Mouse (Mus musculus) hindbrain, embryonic 14.5 days (tissue): ENCODE data around the gene Ebf1. TPM values are rescaled to one million over a fixed set of nuclear protein-coding genes. Genes with fewer than 3 reads are reported as not detected.

Experiments
- ATAC-seq: fragments of 200-750 bp; cut with Nextera tagmentation; 2 replicates; pipeline ENCODE4 v1.8.0; 2017; ENCODE audit warnings: moderate number of reproducible peaks, mild to moderate bottlenecking, moderate TSS enrichment, moderate library complexity; ENCODE audit not compliant: low FRiP score
- DNase-seq: peaks from one replicate; pipeline ENCODE4 v3.0.0-alpha.2; 2015; ENCODE audit warnings: low spot score
- H3K27ac ChIP-seq: fragments of 300-500 bp; sonication (generic); 2 replicates; pipeline ENCODE4 v1.5.1; 2014; ENCODE audit warnings: mild to moderate bottlenecking, moderate library complexity
- H3K27me3 ChIP-seq: fragments of 300-500 bp; sonication (generic); 2 replicates; pipeline ENCODE4 v1.6.1; 2014; ENCODE audit warnings: mild to moderate bottlenecking, low read length, mixed read lengths; ENCODE audit not compliant: control insufficient read depth, insufficient read depth
- H3K36me3 ChIP-seq: fragments of 300-500 bp; sonication (generic); replicated peaks from 2 replicates; pipeline ENCODE4 v1.6.1; 2014; ENCODE audit not compliant: control insufficient read depth, insufficient read depth
- H3K4me1 ChIP-seq: fragments of 300-500 bp; sonication (generic); replicated peaks from 2 replicates; pipeline ENCODE4 v1.6.1; 2014; ENCODE audit warnings: antibody characterized with exemption, low read length, mixed read lengths; ENCODE audit not compliant: control insufficient read depth, insufficient read depth
- H3K4me2 ChIP-seq: fragments of 300-500 bp; sonication (generic); replicated peaks from 2 replicates; pipeline ENCODE4 v1.6.1; 2014; ENCODE audit warnings: mild to moderate bottlenecking, moderate library complexity
- H3K4me3 ChIP-seq: fragments of 300-500 bp; sonication (generic); replicated peaks from 2 replicates; pipeline ENCODE4 v1.5.1; 2014; ENCODE audit warnings: mild to moderate bottlenecking, low read length
- H3K9ac ChIP-seq: fragments of 300-500 bp; sonication (generic); 2 replicates; pipeline ENCODE4 v1.6.1; 2014
- H3K9me3 ChIP-seq: fragments of 300-500 bp; sonication (generic); 2 replicates; pipeline ENCODE4 v1.6.1; 2016; ENCODE audit warnings: low read length; ENCODE audit not compliant: control insufficient read depth
- WGBS: fragments of 180-500 bp; shearing (Covaris S2); extraction: QIAGEN DNeasy Blood & Tissue Kit; methylation state at CpG from one replicate; pipeline ENCODE4 v1.1.7; 2014; 5-methylcytosine and 5-hydroxymethylcytosine counted together
- polyA plus RNA-seq: library from polyadenylated mRNA; unstranded; fragments of >200 nt; fragmentation: Nextera tagmentation; extraction: Ambion mirVana; gene quantifications from 2 replicates; pipeline ENCODE4 v1.2.1, GENCODE M21; 2014

Ebf1 gene
- polyA plus RNA-seq, 1 experiment from 2014 or later = 123 TPM

DNA sequence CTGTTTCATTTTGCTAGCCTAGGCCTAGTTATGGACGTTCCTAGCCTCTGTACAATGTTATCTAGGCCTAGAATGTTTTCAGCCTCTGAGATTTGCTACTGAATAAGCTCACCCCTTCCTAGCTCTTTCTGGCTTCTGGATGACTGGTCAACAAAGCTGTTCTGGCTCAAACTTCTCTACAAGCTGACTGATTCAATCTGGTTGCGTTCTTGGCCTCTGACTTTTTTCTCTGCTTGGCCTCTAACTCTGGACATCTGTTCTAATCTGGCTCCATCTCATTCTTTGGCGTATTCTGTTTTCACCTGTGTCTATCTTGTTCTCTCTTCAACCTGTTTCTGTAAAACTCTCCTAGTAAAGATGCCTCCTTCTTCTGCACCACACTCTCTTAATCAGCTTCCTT, 400.4 kb downstream of the Ebf1 start:
- no peak overlapping the region for H3K27ac ChIP-seq
- WGBS = 77% methylated on average over 3 of the region's 3 CpGs
- no peaks in the 10 kb centered on the region for H3K36me3 ChIP-seq
- no peak overlapping the region for H3K4me2 ChIP-seq
- no peak overlapping the region for H3K4me3 ChIP-seq
- ATAC-seq (no peak), DNase-seq (no peak)
- H3K27me3 ChIP-seq = no peaks in the 10 kb centered on the region
- H3K9me3 ChIP-seq = 0 out of 2 replicates have a peak, but pooled peaks cover 4% of the 10 kb centered on the region
- H3K4me1 ChIP-seq = no peaks in the 10 kb centered on the region
- H3K9ac ChIP-seq = no peak overlapping the region

DNA sequence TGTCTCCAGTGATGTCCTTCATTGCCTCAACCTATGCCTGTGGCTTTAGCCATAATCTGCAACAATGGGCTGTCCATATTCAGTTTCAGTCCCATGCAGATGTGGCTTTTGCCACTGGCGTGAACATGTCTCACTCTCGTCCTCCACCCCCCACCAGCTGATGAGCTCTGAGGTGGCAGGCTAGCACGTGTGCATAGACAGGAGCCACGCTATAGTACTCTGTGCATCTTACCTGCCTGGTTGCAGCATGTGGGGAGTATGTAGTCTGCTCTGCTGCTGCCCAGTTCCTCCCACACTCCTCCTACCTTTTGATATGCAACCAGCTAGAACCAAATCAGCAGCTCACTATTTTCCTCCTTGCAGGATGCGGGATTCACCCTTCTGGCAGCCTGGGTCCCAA, 408.9 kb downstream of the Ebf1 start:
- H3K4me2 ChIP-seq = no peak overlapping the region
- DNase-seq (no peak), ATAC-seq (no peak)
- H3K4me3 ChIP-seq = no peak overlapping the region
- no peaks in the 10 kb centered on the region for H3K9me3 ChIP-seq
- H3K27ac ChIP-seq = peak overlapping the region; percentile 60
- peaks cover 8% of the 10 kb centered on the region for H3K4me1 ChIP-seq
- no peak overlapping the region for H3K9ac ChIP-seq
- WGBS = 65% methylated on average over 5 of the region's 5 CpGs
- H3K27me3 ChIP-seq = no peaks in the 10 kb centered on the region
- no peaks in the 10 kb centered on the region for H3K36me3 ChIP-seq

DNA sequence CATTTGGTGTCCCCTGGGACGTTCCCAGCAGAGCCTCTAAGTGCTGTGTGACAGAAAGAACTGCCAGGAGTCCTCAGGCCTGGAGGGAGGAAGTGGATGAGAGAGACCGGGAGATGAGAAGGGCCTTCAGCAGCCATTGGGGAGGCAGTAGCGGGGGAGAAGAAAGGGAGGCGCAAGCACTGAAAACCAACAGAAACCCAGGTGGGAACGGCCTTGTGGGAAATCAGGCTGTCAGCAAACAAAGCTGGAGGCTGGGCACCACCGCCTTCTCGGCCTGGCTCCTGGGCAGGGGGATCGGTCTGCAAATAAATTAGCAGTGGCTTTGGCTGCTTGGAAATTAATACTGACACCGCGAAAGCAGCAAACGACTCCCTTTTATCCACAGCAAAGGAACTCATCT, 409.6 kb downstream of the Ebf1 start:
- H3K27me3 ChIP-seq = no peaks in the 10 kb centered on the region
- H3K9me3 ChIP-seq = no peaks in the 10 kb centered on the region
- H3K4me1 ChIP-seq = peaks cover 8% of the 10 kb centered on the region
- H3K36me3 ChIP-seq = no peaks in the 10 kb centered on the region
- H3K4me2 ChIP-seq = peak overlapping the region; percentile 18
- peak overlapping the region; percentile 28; the same call in 1 of the 2 replicates for H3K9ac ChIP-seq
- ATAC-seq (peak; percentile 59; the same call in 1 of the 2 replicates), DNase-seq (peak; percentile 44)
- 6% methylated on average over 11 of the region's 11 CpGs for WGBS
- H3K27ac ChIP-seq = peak overlapping the region; percentile 60
- no peak overlapping the region for H3K4me3 ChIP-seq

GRCm38 (mm10) chr11:45027076-45027475, 410.0 kb downstream of the Ebf1 start:
- Histone ChIP-seq H3K9ac (peak overlapping the region; percentile 28; the same call in 1 of the 2 replicates), H3K36me3 (no peaks in the 10 kb centered on the region), H3K4me1 (peaks cover 8% of the 10 kb centered on the region), H3K27ac (peak overlapping the region; percentile 60), H3K4me3 (no peak overlapping the region), H3K27me3 (no peaks in the 10 kb centered on the region), H3K4me2 (peak overlapping the region; percentile 18), H3K9me3 (no peaks in the 10 kb centered on the region)
- DNase-seq (no peak), ATAC-seq (no peak)
- WGBS = 32% methylated on average over 7 of the region's 7 CpGs

- DNase-seq (no peak), ATAC-seq (no peak)
- Histone ChIP-seq H3K9ac (no peak overlapping the region), H3K9me3 (no peaks in the 10 kb centered on the region), H3K4me3 (no peak overlapping the region), H3K27me3 (no peaks in the 10 kb centered on the region), H3K4me2 (no peak overlapping the region), H3K4me1 (no peaks in the 10 kb centered on the region), H3K36me3 (no peaks in the 10 kb centered on the region), H3K27ac (0 out of 2 replicates have a peak overlapping the region, but pooled peaks have one; percentile 27)
- 56% methylated on average over 7 of the region's 7 CpGs for WGBS
Observed at GRCm38 (mm10) chr11:45055744-45056610, 438.9 kb downstream of the Ebf1 start.

Other genes with a start within 250 kb of the Ebf1 start
- gene Il12b, start 217.3 kb upstream of the Ebf1 start, polyA plus RNA-seq = 0.13 and 0.18 TPM in 2 replicates
- gene Ublcp1, start 146.8 kb upstream of the Ebf1 start, polyA plus RNA-seq = 62.1 and 65.9 TPM in 2 replicates
- gene Rnf145, start 98.4 kb upstream of the Ebf1 start, polyA plus RNA-seq = 134 and 141 TPM in 2 replicates